In the genomic region with DNA sequence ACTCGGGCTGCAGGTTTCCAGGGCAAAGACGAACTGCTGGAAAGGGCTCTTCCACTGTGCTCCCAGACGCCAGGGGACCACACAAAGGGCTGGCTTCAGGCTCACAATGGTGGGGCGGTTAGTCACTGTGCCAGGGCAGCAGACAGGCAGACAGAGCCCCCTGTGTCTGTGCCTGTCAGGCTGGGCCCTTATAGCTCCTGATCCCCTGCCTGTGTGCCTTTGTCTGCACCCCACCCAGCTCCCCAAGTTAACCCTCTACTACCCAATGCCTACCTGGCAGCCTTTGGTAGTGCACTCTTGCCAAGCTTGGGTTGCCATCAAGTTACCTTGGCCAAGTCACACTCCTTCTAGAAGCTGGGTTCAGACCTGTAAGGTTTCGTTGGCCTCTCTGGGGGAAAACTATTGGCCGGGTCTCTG, we compare ENCODE assay signal across 10 mouse cellular contexts.
DNase-seq lines count a peak whose midpoint lies in the region; ATAC-seq and TF ChIP-seq lines count a peak whose summit lies in the region.
"Had no signal": no experiment of that assay in that cellular context is flagged by ENCODE, and none has a peak within 500 bp of the region (broad histone marks: within the 10 kb centered on the region; RNA-seq: fewer than 3 reads in every experiment).

No protein-coding gene starts in this region.

- ATAC-seq in heart, embryonic 13.5 days (ENCODE audit: extremely low read depth, insufficient number of reproducible peaks, low FRiP score, low TSS enrichment), result no peak
- no peak for ATAC-seq in heart, embryonic 12.5 days (ENCODE audit: insufficient number of reproducible peaks, low FRiP score)
- peak; percentile 57 for ATAC-seq in hindbrain, embryonic 15.5 days (ENCODE audit: low FRiP score, low read depth)
- ATAC-seq in stomach, embryonic 15.5 days (ENCODE audit: insufficient read depth, low FRiP score, low read depth), result no peak
- ATAC-seq in intestine, embryonic 16.5 days, result no peak

- no peak overlapping the region for H3K4me2 ChIP-seq in heart, embryonic 13.5 days
- no peak overlapping the region for H3K4me2 ChIP-seq in heart, embryonic 12.5 days
- H3K4me2 ChIP-seq in hindbrain, embryonic 15.5 days, result peak overlapping the region; percentile 69
- peak overlapping the region; percentile 23 for H3K4me2 ChIP-seq in stomach, embryonic 15.5 days
- H3K4me2 ChIP-seq in intestine, embryonic 16.5 days (ENCODE audit: low read depth, low read length), result no peak overlapping the region
- H3K4me2 ChIP-seq: liver, embryonic 13.5 days had no signal

- TF ChIP-seq CTCF in spleen, adult 2 months (IDR thresholded peaks at IDR 0.05; ENCODE audit: extremely low read depth, insufficient read depth, insufficient read length, insufficient replicate concordance), result no peak

- peaks cover 35% of the 10 kb centered on the region for H3K4me1 ChIP-seq in heart, embryonic 13.5 days
- H3K4me1 ChIP-seq in heart, embryonic 12.5 days (replicated peaks), result peaks cover 27% of the 10 kb centered on the region
- peaks cover 16% of the 10 kb centered on the region for H3K4me1 ChIP-seq in spleen, adult 2 months (ENCODE audit: control insufficient read depth, insufficient read depth, insufficient read length)
- peaks cover 64% of the 10 kb centered on the region for H3K4me1 ChIP-seq in hindbrain, embryonic 15.5 days (replicated peaks)
- H3K4me1 ChIP-seq in stomach, embryonic 15.5 days, result peaks cover 35% of the 10 kb centered on the region
- peaks cover 26% of the 10 kb centered on the region for H3K4me1 ChIP-seq in intestine, embryonic 16.5 days (ENCODE audit: control insufficient read depth, insufficient read depth, low read length)
- H3K4me1 ChIP-seq: liver, embryonic 13.5 days had no signal

- no peaks in the 10 kb centered on the region for H3K36me3 ChIP-seq in heart, embryonic 13.5 days
- no peaks in the 10 kb centered on the region for H3K36me3 ChIP-seq in heart, embryonic 12.5 days
- H3K36me3 ChIP-seq in spleen, adult 2 months (ENCODE audit: control insufficient read depth, insufficient read depth, low read length), result peaks cover 3% of the 10 kb centered on the region; the same call in 1 of the 2 replicates
- no peaks in the 10 kb centered on the region for H3K36me3 ChIP-seq in hindbrain, embryonic 15.5 days
- H3K36me3 ChIP-seq in stomach, embryonic 15.5 days, result no peaks in the 10 kb centered on the region
- H3K36me3 ChIP-seq in intestine, embryonic 16.5 days (ENCODE audit: control insufficient read depth, insufficient read depth, low read length), result 0 out of 2 replicates have a peak, but pooled peaks cover 2% of the 10 kb centered on the region
- H3K36me3 ChIP-seq: liver, embryonic 13.5 days had no signal

- H3K4me3 ChIP-seq in heart, embryonic 13.5 days, result no peak overlapping the region
- H3K4me3 ChIP-seq in heart, embryonic 12.5 days, result no peak overlapping the region
- H3K4me3 ChIP-seq in spleen, adult 2 months (ENCODE audit: extremely low read depth, insufficient read depth, insufficient read length), result no peak overlapping the region
- H3K4me3 ChIP-seq in hindbrain, embryonic 15.5 days, result no peak overlapping the region
- H3K4me3 ChIP-seq in stomach, embryonic 15.5 days (replicated peaks), result no peak overlapping the region; the same call in 1 of the 2 replicates
- no peak overlapping the region for H3K4me3 ChIP-seq in intestine, embryonic 16.5 days (ENCODE audit: low read length)
- H3K4me3 ChIP-seq: erythroblast, embryonic 14.5 days; liver, embryonic 13.5 days had no signal

- 54% methylated on average over 6 of the region's 6 CpGs for WGBS in heart, embryonic 13.5 days
- WGBS in heart, embryonic 12.5 days, result 57% methylated on average over 6 of the region's 6 CpGs
- WGBS in spleen, adult 2 months, result 86% methylated on average over 6 of the region's 6 CpGs
- 25% methylated on average over 6 of the region's 6 CpGs for WGBS in hindbrain, embryonic 15.5 days
- 55% methylated on average over 6 of the region's 6 CpGs for WGBS in stomach, embryonic 15.5 days
- WGBS in intestine, embryonic 16.5 days, result 55% methylated on average over 6 of the region's 6 CpGs

- no peaks in the 10 kb centered on the region for H3K9me3 ChIP-seq in heart, embryonic 13.5 days
- no peaks in the 10 kb centered on the region for H3K9me3 ChIP-seq in heart, embryonic 12.5 days (replicated peaks)
- H3K9me3 ChIP-seq in hindbrain, embryonic 15.5 days, result no peaks in the 10 kb centered on the region
- H3K9me3 ChIP-seq in stomach, embryonic 15.5 days, result no peaks in the 10 kb centered on the region
- no peaks in the 10 kb centered on the region for H3K9me3 ChIP-seq in intestine, embryonic 16.5 days (ENCODE audit: control insufficient read depth, low read length)
- H3K9me3 ChIP-seq: liver, embryonic 13.5 days had no signal

- no peak for TF ChIP-seq POLR2A in spleen, adult 2 months (IDR thresholded peaks at IDR 0.05; ENCODE audit: low read depth, low read length)

- DNase-seq in spleen, adult 2 months (ENCODE audit: low read depth in 1 of 2, low spot score in 2 of 2), result no peak
- DNase-seq in spleen, postnatal 36 days (ENCODE audit: low spot score in 2 of 2), result no peak
- DNase-seq in embryo, embryonic 10 days (ENCODE audit: low spot score), result no peak
- DNase-seq: liver, embryonic 13.5 days had no signal

- 0 out of 2 replicates have a peak overlapping the region, but pooled peaks have one; percentile 34 for H3K9ac ChIP-seq in heart, embryonic 13.5 days
- no peak overlapping the region for H3K9ac ChIP-seq in heart, embryonic 12.5 days
- H3K9ac ChIP-seq in hindbrain, embryonic 15.5 days, result no peak overlapping the region
- no peak overlapping the region for H3K9ac ChIP-seq in stomach, embryonic 15.5 days
- no peak overlapping the region for H3K9ac ChIP-seq in intestine, embryonic 16.5 days (ENCODE audit: low read depth, low read length)
- H3K9ac ChIP-seq: liver, embryonic 13.5 days had no signal

- H3K27ac ChIP-seq in heart, embryonic 13.5 days (replicated peaks), result no peak overlapping the region
- no peak overlapping the region for H3K27ac ChIP-seq in heart, embryonic 12.5 days (ENCODE audit: poor library complexity, severe bottlenecking)
- H3K27ac ChIP-seq in spleen, adult 2 months (ENCODE audit: insufficient read depth, low read length), result peak overlapping the region; percentile 33; the same call in 1 of the 2 replicates
- H3K27ac ChIP-seq in hindbrain, embryonic 15.5 days (replicated peaks), result peak overlapping the region; percentile 99
- peak overlapping the region; percentile 51; the same call in 1 of the 2 replicates for H3K27ac ChIP-seq in stomach, embryonic 15.5 days
- H3K27ac ChIP-seq in intestine, embryonic 16.5 days (ENCODE audit: low read length), result no peak overlapping the region
- H3K27ac ChIP-seq: liver, embryonic 13.5 days had no signal

- H3K27me3 ChIP-seq in heart, embryonic 13.5 days (replicated peaks), result peaks cover 20% of the 10 kb centered on the region
- peaks cover 29% of the 10 kb centered on the region for H3K27me3 ChIP-seq in heart, embryonic 12.5 days (replicated peaks)
- H3K27me3 ChIP-seq in spleen, adult 2 months (ENCODE audit: control insufficient read depth, insufficient read depth, low read length), result no peaks in the 10 kb centered on the region
- peaks cover 20% of the 10 kb centered on the region for H3K27me3 ChIP-seq in hindbrain, embryonic 15.5 days
- H3K27me3 ChIP-seq in stomach, embryonic 15.5 days (replicated peaks), result peaks cover 3% of the 10 kb centered on the region; the same call in 1 of the 2 replicates
- H3K27me3 ChIP-seq in intestine, embryonic 16.5 days (replicated peaks; ENCODE audit: control insufficient read depth, insufficient read depth, low read length), result peaks cover 8% of the 10 kb centered on the region; the same call in 1 of the 2 replicates

Comparison
In these comparisons a context has a peak if more than half of its experiments do, and no peak if none do; other contexts are left out.
1. H3K27ac ChIP-seq: peak in spleen, adult 2 months (single experiment), hindbrain, embryonic 15.5 days (single experiment) and stomach, embryonic 15.5 days (single experiment); none in heart, embryonic 13.5 days (single experiment), heart, embryonic 12.5 days (single experiment) and intestine, embryonic 16.5 days (single experiment).
2. H3K4me2 ChIP-seq: peak in hindbrain, embryonic 15.5 days (single experiment) and stomach, embryonic 15.5 days (single experiment); none in heart, embryonic 13.5 days (single experiment), heart, embryonic 12.5 days (single experiment) and intestine, embryonic 16.5 days (single experiment).